22 mouse cellular contexts compared by ENCODE assay signal in the genomic region with DNA sequence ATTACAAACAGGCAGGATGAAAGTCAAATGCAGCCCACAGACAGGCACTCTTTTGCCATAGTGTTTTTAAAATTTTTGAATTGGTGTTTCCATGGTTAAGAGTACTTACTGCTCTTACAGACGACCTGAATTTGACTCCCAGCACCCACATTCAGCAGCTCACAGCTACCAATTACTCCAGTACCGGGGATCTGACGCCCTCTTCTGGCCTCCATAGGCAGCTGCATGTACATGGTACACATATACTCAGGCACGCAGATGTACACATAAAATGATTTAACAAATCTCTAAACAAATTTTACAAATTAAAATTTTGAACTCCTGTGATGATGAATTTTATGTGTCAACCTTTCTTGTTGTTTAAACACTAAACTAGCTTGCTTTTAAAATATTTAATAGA. TPM values are rescaled to one million over a fixed set of nuclear protein-coding genes. Genes with fewer than 3 reads are reported as not detected.
DNase-seq lines count a peak whose midpoint lies in the region; ATAC-seq and TF ChIP-seq lines count a peak whose summit lies in the region.
"Had no signal": no experiment of that assay in that cellular context is flagged by ENCODE, and none has a peak within 500 bp of the region (broad histone marks: within the 10 kb centered on the region; RNA-seq: fewer than 3 reads in every experiment).

No protein-coding gene starts in this region.

- H3K4me2 ChIP-seq in liver, postnatal 0 days (ENCODE audit: low read depth, low read length) = no peak overlapping the region
- H3K4me2 ChIP-seq: embryonic facial prominence, embryonic 13.5 days; forebrain, embryonic 12.5 days; heart, embryonic 11.5 days; heart, embryonic 15.5 days; hindbrain, embryonic 15.5 days had no signal

- H3K36me3 ChIP-seq in E14TG2a.4 (ENCODE audit: insufficient read depth, low read length) = no peaks in the 10 kb centered on the region
- H3K36me3 ChIP-seq in ES-E14 (ENCODE audit: control insufficient read depth, insufficient read depth, low read length, poor library complexity, severe bottlenecking) = no peaks in the 10 kb centered on the region
- no peaks in the 10 kb centered on the region for H3K36me3 ChIP-seq in liver, postnatal 0 days (replicated peaks; ENCODE audit: insufficient read depth, low read length)
- H3K36me3 ChIP-seq: embryonic facial prominence, embryonic 13.5 days; forebrain, embryonic 12.5 days; heart, embryonic 15.5 days; hindbrain, embryonic 10.5 days; hindbrain, embryonic 15.5 days had no signal

- DNase-seq in layer of hippocampus, adult 2 months (ENCODE audit: low spot score in 2 of 2) = no peak
- DNase-seq in layer of hippocampus, adult 11-12 months (ENCODE audit: low spot score) = no peak
- peak; percentile 44 for DNase-seq in ES-E14 (ENCODE audit: low read depth, low spot score)
- DNase-seq in liver, postnatal 0 days = no peak
- no peak for DNase-seq in cerebellum, adult 2 months
- DNase-seq in left cerebral cortex, adult 11 months (ENCODE audit: low spot score) = no peak
- DNase-seq: adrenal gland, adult 8-10 months; cerebellum, adult 11-12 months; cerebellum, adult 9-11 months; cerebellum, postnatal 36 days; gastrocnemius, postnatal 10 days; heart, adult 2 months; heart, postnatal 14 days had no signal

- H3K9ac ChIP-seq in ES-E14 (ENCODE audit: insufficient read depth, low read depth, low read length, poor library complexity, severe bottlenecking) = no peak overlapping the region
- H3K9ac ChIP-seq in liver, postnatal 0 days (replicated peaks) = no peak overlapping the region
- H3K9ac ChIP-seq: embryonic facial prominence, embryonic 13.5 days; forebrain, embryonic 12.5 days; heart, embryonic 15.5 days; hindbrain, embryonic 15.5 days had no signal

- no peaks in the 10 kb centered on the region for H3K27me3 ChIP-seq in E14TG2a.4 (ENCODE audit: insufficient read depth, low read length)
- no peaks in the 10 kb centered on the region for H3K27me3 ChIP-seq in liver, postnatal 0 days (ENCODE audit: insufficient read depth, low read length)
- no peaks in the 10 kb centered on the region for H3K27me3 ChIP-seq in cerebellum, adult 2 months (ENCODE audit: control insufficient read depth, insufficient read depth, low read length)
- H3K27me3 ChIP-seq: embryonic facial prominence, embryonic 13.5 days; forebrain, embryonic 12.5 days; heart, embryonic 15.5 days; hindbrain, embryonic 15.5 days; Patski had no signal

- WGBS in liver, postnatal 0 days (ENCODE audit: insufficient replicate concordance) = 75% methylated on average over 4 of the region's 4 CpGs
- WGBS in cerebellum, adult 2 months = 71% methylated on average over 4 of the region's 4 CpGs

- 0 out of 2 replicates have a peak, but pooled peaks cover 3% of the 10 kb centered on the region for H3K4me1 ChIP-seq in E14TG2a.4 (replicated peaks; ENCODE audit: low read depth, low read length)
- no peaks in the 10 kb centered on the region for H3K4me1 ChIP-seq in ES-E14 (ENCODE audit: control insufficient read depth in 2 of 2, insufficient read depth in 2 of 2, low read length in 2 of 2, poor library complexity in 1 of 2)
- no peaks in the 10 kb centered on the region for H3K4me1 ChIP-seq in liver, postnatal 0 days (ENCODE audit: insufficient read depth)
- no peaks in the 10 kb centered on the region for H3K4me1 ChIP-seq in cerebellum, adult 2 months (ENCODE audit: control insufficient read depth, insufficient read depth, low read length)
- H3K4me1 ChIP-seq: forebrain, embryonic 12.5 days; heart, embryonic 15.5 days; hindbrain, embryonic 10.5 days; hindbrain, embryonic 15.5 days had no signal

- no peak for ATAC-seq in liver, postnatal 0 days
- ATAC-seq: forebrain, embryonic 16.5 days; Patski had no signal

- no peak overlapping the region for H3K27ac ChIP-seq in layer of hippocampus, adult 2 months
- no peak overlapping the region for H3K27ac ChIP-seq in ES-E14 (ENCODE audit: insufficient read depth, low read depth, low read length, poor library complexity, severe bottlenecking)
- no peak overlapping the region for H3K27ac ChIP-seq in liver, postnatal 0 days (ENCODE audit: low read depth)
- no peak overlapping the region for H3K27ac ChIP-seq in cerebellum, adult 2 months (ENCODE audit: insufficient read depth, low read length)
- H3K27ac ChIP-seq: embryonic facial prominence, embryonic 13.5 days; forebrain, embryonic 12.5 days; heart, adult 2 months; heart, embryonic 15.5 days; hindbrain, embryonic 10.5 days; hindbrain, embryonic 15.5 days had no signal

- H3K4me3 ChIP-seq in layer of hippocampus, adult 2 months = no peak overlapping the region
- H3K4me3 ChIP-seq in E14TG2a.4 (replicated peaks; ENCODE audit: low read length) (no peak overlapping the region), ES-E14 (ENCODE audit: insufficient read depth in 1 of 2, low read depth in 1 of 2, low read length in 2 of 2, poor library complexity in 1 of 2, severe bottlenecking in 1 of 2) (no peak overlapping the region)
- H3K4me3 ChIP-seq in liver, postnatal 0 days (ENCODE audit: low read depth, low read length) = no peak overlapping the region
- H3K4me3 ChIP-seq in cerebellum, adult 2 months (replicated peaks; ENCODE audit: insufficient read depth, low read depth, low read length) = no peak overlapping the region
- H3K4me3 ChIP-seq: embryonic facial prominence, embryonic 13.5 days; forebrain, embryonic 12.5 days; heart, adult 2 months; heart, embryonic 15.5 days; hindbrain, embryonic 10.5 days; hindbrain, embryonic 15.5 days had no signal

- no peak for TF ChIP-seq EP300 in liver, postnatal 0 days (IDR thresholded peaks at IDR 0.05; ENCODE audit: low read depth)

- TF ChIP-seq CTCF in layer of hippocampus, adult 2 months (conservative IDR thresholded peaks at IDR 0.05) = peak; percentile 32; the same call in 1 of the 2 replicates
- peak; percentile 63 for TF ChIP-seq CTCF in E14TG2a.4 (conservative IDR thresholded peaks at IDR 0.05; ENCODE audit: low read length)
- 0 out of 2 replicates have a peak, but pooled peaks have one; percentile 1 for TF ChIP-seq CTCF in liver, postnatal 0 days (IDR thresholded peaks at IDR 0.05; ENCODE audit: low read depth)
- TF ChIP-seq CTCF in cerebellum, adult 2 months (IDR thresholded peaks at IDR 0.05; ENCODE audit: borderline replicate concordance, insufficient read depth, low read depth, low read length) = no peak

- in situ Hi-C loops in ES-E14 (cut with MboI; ENCODE audit: low sequenced_read_pairs in 2 of 2, unreplicated experiment in 2 of 2) = no loop called here

- H3K9me3 ChIP-seq in E14TG2a.4 (ENCODE audit: low read length) (0 out of 2 replicates have a peak, but pooled peaks cover 5% of the 10 kb centered on the region), ES-E14 (ENCODE audit: control insufficient read depth, insufficient read depth, low read depth, low read length) (no peaks in the 10 kb centered on the region)
- no peaks in the 10 kb centered on the region for H3K9me3 ChIP-seq in liver, postnatal 0 days (ENCODE audit: low read length)
- H3K9me3 ChIP-seq: embryonic facial prominence, embryonic 13.5 days; forebrain, embryonic 12.5 days; heart, embryonic 15.5 days; hindbrain, embryonic 10.5 days; hindbrain, embryonic 15.5 days had no signal

- no peak for TF ChIP-seq POLR2A in cerebellum, adult 2 months (IDR thresholded peaks at IDR 0.05; ENCODE audit: borderline replicate concordance, insufficient read depth, low read length)

TF ChIP-seq in ES-E14, 5 proteins besides CTCF, POLR2A, EP300 and RAD21:
- TF ChIP-seq MAFK (IDR thresholded peaks at IDR 0.05; ENCODE audit: insufficient read depth, low read depth, low read length) = no peak
- no peak for TF ChIP-seq CHD2 (IDR thresholded peaks at IDR 0.05; ENCODE audit: low read depth, low read length)
- TF ChIP-seq HCFC1 (IDR thresholded peaks at IDR 0.05; ENCODE audit: borderline replicate concordance, insufficient read depth, low read length) = no peak
- 0 out of 2 replicates have a peak, but pooled peaks have one; percentile 57 for TF ChIP-seq ZC3H11A (IDR thresholded peaks at IDR 0.05; ENCODE audit: borderline replicate concordance, low read depth, low read length)
TF ChIP-seq in ES-E14: peak in this region for 1.

RNA-seq across cellular contexts. Expression of gene Tmem165, which starts 13.2 kb away (rescaled TPM):
- total RNA-seq in layer of hippocampus, adult 2 months (2021) = 10 to 100 TPM; 32.9 to 35.2 TPM
- 104 and 150 TPM in 2 replicates for total RNA-seq in ES-E14 (2012; rRNA removed)
- 20.9 and 25.6 TPM in 2 replicates for polyA plus RNA-seq in liver, postnatal 0 days (2015; fragmentation: Nextera tagmentation; extraction: Ambion mirVana)
- 36.7 and 37.5 TPM in 2 replicates for polyA plus RNA-seq in cerebellum, adult 2 months (2012; rRNA removed)

RNA-seq across cellular contexts. Expression of gene Srd5a3, which starts 30.5 kb away (rescaled TPM):
- 10 to 100 TPM; 16.8 to 18.8 TPM for total RNA-seq in layer of hippocampus, adult 2 months (2021)
- 13.7 and 17.3 TPM in 2 replicates for total RNA-seq in ES-E14 (2012; rRNA removed)
- polyA plus RNA-seq in liver, postnatal 0 days (2015; fragmentation: Nextera tagmentation; extraction: Ambion mirVana) = 15.4 and 15.6 TPM in 2 replicates
- polyA plus RNA-seq in cerebellum, adult 2 months (2012; rRNA removed) = 19.3 and 19.8 TPM in 2 replicates
